Mouse (Mus musculus) kidney, postnatal 14 days (tissue): ENCODE data around the gene Fbn1.

Experiments used
- DNase-seq: peaks from one replicate; pipeline ENCODE4 v3.0.0; 2022; ENCODE audit warnings: mixed read lengths

Gene Fbn1

DNA sequence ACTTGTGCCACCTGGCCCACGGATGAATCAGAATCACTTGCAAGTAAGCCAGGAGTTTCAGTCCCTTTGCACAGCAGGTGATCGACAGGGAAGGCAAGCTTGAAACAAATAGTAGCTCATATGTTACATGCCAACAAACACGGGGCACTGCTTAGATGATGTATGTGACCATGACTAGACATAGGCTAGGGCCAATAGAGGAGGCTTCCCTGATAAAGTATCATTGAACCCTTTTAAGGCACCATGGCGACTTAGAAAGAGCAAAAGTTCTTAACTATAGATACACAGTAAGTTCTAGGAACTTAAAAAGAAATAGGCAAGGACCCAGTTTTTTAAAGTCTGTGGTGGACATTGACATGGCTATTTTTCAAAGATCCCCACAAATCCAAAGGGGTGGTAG lies at the start of gene Fbn1:
Gene Fbn1, minus strand, starts transcription at position 101 of the 400 bp plus-strand sequence.
- no peak for DNase-seq

DNA sequence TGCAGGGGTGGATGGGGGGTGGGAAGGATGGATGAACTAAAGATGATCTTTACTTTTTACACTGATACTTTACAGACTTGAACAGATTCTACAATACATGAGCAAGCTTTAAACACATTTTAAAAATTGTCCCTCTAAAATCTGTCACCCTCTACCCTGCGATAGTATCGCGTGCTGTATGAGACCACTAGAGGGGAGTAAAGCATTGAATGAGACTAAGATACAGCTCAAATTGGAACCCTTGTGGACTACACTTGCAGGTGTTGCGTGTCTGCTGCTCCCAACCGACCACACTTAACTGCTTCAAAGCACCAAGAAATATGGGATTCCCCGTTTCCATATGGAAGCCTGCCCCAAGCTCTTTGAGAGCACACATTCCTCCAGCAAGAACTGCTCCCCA lies 48.0 kb upstream of the Fbn1 start:
- no peak for DNase-seq

DNA sequence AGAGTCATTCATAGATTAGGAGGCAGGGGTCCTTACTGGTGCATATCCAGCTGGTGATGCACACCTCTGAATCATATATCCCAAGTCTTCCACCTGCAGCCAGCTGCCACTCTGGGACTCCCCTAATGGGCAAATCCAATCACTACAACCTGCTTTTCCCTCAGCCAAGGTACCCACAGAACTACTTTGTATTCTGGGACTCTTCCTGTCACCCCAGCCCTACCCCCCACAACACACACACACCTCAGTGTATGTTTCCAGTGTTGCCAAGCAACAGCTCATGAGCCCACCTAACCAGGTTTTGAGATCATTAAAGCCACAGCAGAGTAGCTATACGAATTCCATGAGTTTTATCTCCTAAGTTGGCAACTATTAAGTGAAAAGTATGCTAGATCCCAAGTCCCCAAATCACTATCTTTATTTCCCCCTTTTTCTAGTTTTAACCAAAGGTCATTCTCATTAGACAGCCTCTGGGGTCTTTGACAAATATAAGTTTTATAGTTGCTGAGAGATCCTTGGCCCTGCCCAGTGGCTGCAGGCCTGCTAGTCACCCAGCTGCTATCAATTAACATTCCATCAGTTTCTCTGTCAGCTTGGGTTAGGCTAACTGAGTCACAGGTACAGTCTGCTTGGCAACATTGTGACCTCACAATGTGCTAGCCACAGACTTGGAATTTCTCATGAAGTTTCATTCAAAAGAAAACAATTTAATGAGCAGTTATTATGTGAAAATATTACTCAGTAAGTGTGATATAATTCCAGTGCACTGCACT lies 41.2 kb upstream of the Fbn1 start:
- DNase-seq, result no peak

DNA sequence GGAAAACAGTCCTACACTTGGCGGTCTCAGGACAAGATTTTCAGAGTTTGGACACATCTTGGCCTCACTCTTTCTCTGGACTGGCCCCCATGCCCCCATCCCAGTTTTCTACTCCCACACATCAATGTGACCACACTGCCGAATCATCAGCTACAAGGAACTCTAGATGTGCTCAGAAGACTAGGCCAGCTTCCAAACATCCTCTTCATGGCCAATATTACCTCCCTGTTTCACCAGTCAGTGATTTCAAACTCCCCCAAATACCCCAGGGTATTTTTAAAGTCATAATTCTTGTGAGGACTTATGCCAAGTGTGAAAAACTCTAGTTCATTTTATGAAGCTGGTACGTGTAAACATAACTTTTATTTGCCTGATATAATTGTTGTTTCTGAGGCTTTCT lies 37.2 kb upstream of the Fbn1 start:
- DNase-seq, result no peak

DNA sequence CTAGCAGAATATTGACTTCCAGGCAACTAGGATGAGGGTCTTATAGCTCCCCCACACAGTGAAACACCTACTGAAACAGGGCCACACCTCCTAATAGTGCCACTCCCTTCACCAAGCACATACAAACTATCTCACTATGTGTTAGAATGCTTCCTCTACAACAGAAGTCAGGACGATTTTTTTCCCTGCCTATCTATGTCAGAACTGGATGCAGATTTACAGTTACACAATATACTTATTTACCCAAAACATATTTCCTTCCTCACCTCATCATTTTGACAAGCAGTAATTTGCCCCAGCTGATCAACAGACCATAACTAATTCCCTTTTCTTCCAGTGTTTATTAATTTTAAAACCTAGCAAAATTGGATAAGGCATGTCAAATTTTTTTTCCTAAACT lies 35.9 kb upstream of the Fbn1 start:
- no peak for DNase-seq

DNA sequence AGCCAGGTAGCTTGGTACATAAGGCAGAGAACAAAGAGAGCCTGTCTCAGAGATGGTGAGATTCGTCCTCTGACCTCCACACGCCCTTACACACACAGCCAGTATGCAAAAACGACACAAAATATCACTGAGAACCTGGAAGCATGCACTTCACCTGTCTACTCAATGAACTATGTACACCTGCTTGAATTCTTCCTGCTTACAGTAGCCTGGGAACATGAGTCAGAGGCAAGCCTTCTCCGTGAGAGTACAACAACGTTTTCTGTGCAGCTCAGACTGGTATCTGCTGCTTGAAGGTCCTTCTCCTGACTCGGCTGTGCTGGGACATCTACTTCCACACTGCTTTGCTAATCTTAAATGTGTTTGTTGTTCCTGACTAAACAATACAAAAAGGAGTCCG lies 33.7 kb upstream of the Fbn1 start:
- no peak for DNase-seq

DNA sequence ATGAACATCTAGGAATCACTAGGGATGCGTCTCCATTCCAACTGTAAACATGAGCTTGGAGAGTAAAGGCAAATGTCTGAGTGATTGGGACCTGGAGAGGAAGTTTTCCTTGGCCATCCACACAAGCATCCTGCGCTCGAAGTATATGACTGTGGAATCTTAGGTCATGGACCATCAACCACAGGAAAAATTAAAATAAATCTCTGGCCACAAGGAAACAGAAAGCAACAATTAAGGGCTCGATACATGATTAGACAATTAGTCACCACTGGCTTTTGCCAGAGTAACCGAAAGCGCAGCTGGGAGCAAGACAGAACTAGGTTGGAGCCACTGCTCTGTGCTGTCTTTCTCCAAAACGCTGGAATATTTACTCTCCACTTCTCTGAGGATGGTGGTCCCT lies 32.8 kb upstream of the Fbn1 start:
- no peak for DNase-seq

DNA sequence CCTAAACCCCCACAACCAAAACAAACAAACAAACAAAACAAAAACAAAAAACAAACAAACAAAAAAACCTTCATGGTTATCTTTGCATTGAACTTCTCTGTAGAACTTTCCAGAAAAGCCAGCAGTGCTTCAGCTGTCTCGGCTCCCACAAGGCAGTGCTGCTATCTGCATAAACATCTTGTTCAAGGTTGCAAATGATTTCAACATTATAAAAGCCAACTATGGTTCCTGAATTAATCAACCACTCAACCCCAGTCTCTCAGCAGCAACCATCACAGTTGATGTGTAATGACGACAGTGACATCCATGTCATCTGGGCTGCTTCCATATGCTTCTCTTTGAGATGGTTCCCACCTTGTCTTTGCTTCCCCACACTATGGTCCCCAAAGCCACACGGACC lies 31.8 kb upstream of the Fbn1 start:
- DNase-seq, result no peak

DNA sequence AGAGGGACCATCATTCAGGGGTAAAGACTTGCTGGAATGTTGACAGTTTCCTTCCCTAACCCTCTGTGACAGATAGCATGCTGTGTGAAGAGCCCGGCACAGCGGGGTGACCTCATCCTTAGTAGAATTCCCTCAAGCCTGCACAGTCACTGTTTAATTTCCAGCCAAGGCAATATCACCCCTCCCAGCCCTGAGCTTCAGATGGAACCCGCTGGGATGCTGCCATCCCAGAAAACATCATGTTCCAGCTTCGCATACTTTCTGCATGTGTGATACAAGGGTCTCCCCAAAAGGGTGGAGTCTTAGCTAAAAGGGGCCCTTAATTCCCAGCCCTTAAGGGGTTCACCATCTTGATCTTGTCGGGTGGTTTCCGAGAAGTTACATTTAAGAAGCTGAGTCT lies 22.9 kb upstream of the Fbn1 start:
- DNase-seq, result no peak

DNA sequence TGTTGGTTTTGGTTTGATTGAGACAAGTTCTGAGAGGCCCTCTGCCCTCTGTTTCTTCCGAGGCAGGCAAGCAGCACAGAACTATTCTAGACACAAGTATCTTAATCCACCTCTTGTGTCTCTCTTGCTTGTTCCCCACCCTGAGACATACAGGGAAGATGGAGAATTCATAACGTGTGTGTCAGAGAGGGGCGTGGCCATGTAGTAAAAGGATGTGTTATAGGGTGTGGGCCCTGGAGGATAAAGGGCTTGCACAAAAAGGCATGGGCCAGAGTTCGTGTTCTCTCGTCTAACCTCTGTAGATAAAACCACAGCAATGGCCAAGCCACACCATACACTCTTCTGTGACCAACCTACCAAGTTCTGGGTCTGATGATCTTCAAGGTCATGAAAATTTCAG lies 18.8 kb upstream of the Fbn1 start:
- no peak for DNase-seq

DNA sequence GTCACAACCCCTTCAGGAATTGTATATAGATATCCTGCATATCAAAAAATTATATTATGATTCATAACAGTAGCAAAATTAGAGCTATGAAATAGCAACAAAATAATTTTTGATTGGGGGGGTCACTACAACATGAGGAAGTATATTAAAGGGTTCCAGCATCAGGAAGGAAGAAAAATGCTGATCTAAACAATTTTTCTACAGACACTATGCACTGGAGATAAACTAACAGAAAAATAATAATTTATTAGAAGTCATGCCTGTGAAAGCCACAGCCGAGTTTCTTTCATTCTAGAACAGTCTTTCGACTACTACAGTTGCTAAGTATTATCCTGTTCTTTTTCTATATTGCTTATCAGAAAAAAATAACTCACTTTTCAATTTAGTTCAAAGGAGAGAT lies 17.7 kb upstream of the Fbn1 start:
- no peak for DNase-seq

DNA sequence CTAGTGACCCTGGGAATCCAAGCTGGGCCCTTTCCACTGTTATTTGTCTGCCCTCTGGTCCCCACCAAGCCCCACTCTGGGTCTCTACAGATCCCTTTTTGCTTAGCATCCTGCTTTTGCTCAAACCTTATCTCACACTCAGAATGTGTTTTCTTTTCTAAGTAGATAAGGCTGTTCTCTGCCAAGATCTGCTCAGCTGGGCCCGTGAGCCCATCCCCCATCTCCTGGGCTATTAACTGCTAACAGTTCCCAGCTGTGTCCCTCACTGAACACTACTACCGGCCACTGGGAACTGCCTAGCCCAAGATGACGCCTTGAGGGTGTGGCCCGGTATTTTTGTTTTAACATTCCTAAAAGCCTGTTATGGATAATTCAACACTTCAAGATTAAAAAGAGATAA lies 8.8 kb upstream of the Fbn1 start:
- peak; percentile 81 for DNase-seq

DNA sequence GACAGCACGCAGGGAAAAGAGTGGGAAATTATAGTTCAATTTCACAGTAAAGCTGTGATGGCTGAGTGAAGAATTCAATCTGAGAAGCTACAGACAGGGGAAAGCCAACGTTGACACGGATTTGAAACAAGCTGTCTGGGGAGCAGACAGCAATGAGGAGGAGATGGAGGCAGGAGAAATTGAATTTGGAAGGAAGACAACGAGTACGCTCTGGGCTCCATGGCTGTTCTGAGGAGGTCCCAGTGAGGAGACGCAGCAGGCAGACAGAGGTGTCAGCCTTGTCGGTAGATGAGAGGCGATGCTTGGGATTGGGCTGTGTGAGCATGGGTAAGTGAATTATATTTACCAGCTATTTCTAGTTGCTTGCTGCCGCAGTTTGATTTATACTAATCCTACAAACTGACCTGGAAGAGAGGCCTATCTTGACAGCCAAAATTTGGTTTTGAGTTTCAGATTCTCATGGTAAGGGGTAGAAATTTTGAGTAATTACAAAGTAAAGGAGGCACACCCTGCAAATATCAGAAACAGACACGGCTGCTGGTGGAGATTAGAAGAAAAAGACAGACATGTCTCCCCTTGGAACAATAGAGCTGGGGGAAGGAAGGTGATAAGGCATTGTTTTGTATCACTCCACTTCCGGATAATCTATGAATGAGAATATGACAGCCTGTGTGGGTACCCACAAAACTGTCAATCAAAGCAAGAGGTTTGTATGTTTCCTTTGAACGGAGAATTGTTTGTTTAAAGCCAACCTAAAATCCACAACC lies 7.7 kb upstream of the Fbn1 start:
- DNase-seq, result no peak

DNA sequence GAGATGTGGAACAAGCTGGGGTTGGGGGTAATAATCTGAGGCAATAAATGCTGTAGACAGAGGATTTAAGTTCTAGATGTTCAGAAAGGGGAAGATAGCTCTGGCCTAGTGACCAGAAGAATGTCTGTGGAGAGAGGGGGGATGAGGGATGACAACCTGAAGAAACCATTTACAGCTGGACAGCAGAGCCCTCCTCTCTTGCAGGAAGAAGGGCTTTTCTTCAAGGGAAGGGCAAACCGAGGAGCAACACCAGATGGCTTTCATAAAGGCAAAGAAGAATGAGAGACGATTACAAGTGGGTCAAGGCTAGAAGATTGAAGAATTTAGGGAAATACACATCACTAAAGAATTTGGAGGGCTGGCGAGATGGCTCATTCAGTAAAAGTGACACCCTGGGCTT lies 6.6 kb upstream of the Fbn1 start:
- no peak for DNase-seq

DNA sequence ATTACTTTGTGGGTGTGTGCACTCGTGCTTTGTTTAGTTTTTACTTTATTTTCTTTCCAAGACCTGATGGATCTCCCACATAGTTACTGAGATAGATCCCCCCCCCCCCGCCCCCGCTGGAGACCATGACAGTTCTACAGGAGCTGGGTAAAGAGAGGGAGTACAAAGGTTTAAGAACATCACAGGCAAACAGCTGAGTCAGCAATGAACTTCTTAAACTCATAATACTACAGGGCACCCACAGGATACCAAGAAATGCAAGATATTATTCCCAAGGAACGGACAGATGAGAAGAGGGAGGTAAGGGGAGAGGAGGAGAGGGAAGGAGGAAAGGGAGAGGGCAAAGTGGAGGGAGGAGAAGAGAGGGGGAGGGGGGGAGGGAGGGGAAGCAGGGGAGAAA lies 4.8 kb upstream of the Fbn1 start:
- DNase-seq, result no peak

DNA sequence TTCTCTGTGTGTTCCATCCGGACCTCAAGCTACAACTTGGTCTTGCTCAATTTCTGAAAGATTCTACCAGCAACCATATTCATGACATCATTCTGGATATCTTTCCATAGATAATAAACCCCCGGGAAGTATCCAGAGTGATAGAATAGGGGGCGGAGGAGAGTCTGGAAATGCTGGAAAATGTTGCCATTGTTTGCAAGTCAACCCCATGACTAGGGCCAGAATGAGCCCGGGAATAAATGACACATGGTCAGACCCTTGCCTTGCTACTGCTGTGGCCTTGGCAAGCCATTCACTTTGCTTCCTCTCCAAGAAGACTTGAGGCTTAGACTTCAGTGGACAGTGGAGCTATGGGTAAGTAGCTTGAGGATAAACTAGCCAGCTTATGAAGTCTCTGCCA lies 4.1 kb upstream of the Fbn1 start:
- DNase-seq, result no peak

DNA sequence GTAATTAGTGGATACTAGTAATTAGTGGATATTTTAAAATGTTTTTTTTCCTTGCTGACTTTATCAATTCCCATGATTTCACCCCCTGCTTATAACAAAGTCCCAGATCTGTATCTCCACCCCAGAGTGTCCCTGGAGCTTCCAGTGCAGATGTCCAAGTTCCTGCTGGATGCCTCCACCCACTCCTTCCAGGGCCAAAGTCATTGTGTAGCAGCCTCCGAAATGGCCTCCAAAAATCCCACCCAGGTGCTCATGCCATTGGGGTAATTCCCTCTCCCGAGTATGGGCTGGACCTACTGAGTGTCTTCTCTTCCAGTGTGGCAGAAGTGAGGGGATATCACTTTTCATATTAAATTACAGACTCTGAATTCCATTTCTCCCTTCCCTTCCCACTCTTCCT lies 3.0 kb upstream of the Fbn1 start:
- DNase-seq, result no peak

DNA sequence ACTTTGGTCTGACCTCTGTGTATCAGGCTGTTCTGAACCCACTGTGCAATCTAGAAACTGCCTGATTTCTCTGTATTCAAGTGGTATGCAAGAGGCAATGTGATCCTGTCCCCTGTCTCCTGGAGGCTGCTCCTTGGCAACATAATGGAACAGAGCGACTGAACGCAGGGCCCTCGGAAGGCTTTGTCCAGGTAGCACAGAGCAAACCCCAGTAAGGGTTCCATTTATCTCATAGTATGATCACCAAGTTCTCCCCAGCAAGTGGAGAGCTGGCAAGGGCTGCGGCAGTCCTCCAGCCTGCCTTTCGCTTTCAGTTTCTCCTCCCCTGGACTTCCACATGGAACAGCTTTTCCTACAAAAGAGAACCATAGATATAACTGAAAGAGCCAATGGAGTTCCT lies 588 bp upstream of the Fbn1 start:
- no peak for DNase-seq

DNA sequence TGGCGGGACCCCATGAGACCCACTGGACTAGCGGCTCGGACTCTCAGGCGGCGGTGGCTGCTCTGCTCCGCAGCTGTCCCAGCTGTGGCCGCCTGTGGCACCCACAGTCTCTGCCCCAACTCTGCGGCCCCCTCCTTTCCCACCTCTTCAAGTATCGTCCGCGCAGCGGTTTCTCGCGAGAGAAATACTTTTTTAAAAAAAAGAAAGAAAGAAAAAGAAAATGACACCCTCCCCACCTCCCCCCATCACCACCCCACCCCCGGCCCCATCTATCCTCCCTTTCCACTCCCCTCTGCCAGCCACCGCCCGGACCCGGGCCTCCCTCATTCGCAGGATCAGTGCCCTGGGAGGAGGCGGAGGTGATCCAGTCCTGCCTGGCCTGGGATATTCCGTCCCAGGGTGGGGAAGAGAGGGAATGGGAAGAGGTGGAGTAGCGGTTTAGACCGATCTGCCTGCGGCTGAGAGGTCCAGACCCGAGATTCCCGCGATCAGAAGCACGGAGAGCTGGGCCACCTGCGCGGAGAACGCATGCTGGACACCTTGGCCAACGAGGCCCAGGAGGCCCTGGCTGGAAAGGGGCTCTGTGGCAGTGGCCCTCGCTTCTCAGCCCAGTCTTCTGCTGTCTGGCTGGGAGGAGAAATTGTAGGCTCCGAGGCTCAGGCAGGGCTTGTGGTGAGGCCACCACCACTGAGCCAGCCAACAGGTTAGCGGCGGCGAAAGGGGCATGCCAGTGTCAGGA lies 1.3 kb downstream of the Fbn1 start:
- peak; percentile 75 for DNase-seq

DNA sequence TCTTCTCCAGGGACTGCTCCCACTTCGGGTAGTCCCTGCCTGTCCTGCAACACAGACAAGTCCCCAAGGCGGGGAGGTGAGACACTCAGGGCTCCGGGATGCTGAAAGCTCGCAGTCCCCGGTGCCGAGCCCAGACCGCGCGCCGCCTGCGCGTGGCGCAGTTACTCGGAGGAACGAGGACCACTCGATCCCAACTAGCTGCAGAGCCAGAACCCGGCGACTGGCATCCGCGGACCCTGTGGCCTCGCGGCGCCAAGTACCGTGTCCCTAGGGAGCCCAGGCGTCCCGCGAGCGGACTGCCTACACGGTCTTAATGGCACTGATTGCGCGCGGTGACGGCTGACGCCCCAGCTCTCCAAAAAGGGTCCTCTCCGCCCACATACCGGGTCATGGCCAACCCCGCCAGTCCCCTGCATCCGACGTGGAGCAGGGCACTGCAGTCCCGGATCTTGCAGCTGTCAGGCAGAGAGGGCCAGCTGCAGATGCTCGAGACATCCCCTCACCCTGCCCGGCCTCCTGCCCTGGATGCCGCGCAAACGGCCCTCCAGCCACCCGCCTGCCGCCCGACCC lies 2.0 kb downstream of the Fbn1 start:
- DNase-seq, result peak; percentile 59

DNA sequence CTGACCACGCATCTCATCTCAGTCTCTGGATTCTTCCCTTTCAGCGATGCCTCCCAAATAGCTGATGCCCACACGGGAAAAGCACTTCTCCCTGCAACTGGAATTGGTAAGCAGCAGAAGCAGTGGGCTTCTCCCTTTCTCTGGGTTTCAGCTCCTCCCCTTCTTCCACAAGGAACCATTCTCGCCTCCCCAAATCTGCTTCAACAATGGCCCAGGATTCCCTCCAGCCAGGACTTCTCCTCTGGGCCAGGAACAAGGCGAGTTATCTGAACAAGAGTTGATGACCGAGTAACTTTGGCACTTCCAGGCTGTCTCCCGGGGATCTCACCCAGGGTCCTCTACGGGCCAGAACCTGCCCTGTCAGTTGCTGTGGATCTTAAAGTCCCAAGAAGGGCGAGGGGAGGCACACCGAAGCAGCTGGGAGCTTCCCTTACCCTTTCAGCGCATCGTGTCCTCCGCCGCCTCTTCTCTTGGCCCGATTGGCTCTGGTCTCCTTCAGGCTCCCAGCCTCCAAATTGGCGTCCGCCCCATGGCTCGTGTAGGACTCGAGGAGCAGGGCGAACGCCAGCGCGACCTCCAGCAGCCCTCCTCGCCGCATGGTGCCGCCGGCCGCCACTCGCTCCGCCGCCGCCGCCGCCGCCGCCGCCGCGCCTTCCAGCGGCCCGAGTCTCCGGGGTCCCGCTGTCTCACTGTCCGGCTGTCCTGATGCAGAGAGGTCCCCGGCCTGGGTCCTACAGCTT lies 2.6 kb downstream of the Fbn1 start, which contains the start of gene Gm9913:
Gene Gm9913, plus strand, starts transcription at position 84 of the 740 bp plus-strand sequence.
- DNase-seq, result peak; percentile 55

DNA sequence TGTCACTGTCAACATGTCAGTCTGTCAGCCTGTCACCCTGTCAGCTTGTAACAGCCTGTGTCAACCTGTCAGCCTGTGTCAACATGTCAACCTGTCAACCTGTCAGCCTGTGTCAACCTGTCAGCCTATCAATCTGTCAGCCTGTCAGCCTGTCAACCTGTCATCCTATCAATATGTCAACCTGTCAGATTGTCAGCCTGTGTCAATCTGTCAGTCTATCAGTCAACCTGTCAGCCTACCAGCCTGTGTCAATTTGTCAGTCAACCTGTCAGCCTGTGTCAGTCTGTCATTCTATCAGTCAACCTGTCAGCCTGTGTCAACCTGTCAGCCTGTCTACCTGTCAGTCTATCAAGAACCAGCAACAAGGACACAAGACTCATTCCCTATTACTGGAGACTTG lies 6.3 kb downstream of the Fbn1 start:
- DNase-seq, result no peak

DNA sequence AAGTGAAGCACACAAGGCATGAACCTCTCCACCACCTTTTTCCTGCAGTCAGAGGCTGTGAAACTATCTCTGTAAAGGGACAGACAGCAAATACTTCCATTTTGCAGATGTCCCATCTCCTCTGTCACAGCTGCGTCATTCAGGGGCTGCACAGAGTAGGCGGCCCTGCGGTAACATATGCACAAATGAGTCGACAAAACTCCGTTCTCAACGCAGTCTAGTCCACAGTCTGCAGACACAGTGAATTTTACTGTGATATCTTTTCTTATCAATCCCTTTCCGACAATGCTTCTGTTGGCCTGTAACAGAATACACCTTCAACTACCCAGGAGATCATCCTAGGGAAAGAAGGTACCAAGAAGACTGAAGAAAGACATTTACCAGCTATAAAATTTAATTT lies 9.6 kb downstream of the Fbn1 start:
- DNase-seq, result no peak
